Mouse (Mus musculus) urinary bladder, postnatal 4 days (tissue): ENCODE measurements around the gene Ak1.
A peak's percentile ranks its signal among the peaks of the same experiment; 100 is the strongest.

ENCODE experiments used
- DNase-seq, 2 experiments: peaks; one replicate each; pipeline ENCODE4 v3.0.0; 2021 to 2022; ENCODE audit warnings: low spot score in 2 of 2

The Ak1 gene

DNA sequence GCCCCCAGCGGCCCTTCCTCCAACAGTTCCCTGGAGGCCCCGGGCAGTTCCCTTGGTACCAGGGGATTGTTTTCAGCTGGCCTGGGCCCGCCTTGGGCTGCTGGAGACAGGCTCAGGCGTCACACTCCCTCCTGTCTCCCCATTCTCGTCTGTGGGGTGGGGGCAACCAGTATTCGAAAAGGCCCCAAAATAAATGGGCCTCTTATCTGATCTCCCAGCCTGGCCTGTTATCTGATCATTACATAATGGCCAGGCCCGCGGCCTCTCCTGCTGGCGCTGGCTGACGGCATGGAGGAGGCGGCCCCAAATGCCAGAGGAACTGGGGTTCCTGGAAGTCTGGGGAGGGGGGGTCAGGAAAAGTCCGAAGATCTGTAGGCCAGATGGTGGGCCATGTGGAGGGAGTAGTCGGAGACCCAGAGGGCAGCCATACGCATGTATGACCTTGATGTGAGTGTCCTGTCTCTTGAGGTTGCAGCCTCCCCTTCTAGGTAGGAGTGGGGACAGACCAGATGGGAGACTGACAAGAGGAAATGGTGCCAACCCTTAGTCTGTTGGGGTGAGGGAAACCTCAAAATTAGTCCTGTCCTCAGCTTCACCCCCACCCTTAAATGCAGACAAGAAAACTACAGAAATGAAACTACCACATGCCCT lies 33.3 kb downstream of the Ak1 start:
- DNase-seq: no peak

DNA sequence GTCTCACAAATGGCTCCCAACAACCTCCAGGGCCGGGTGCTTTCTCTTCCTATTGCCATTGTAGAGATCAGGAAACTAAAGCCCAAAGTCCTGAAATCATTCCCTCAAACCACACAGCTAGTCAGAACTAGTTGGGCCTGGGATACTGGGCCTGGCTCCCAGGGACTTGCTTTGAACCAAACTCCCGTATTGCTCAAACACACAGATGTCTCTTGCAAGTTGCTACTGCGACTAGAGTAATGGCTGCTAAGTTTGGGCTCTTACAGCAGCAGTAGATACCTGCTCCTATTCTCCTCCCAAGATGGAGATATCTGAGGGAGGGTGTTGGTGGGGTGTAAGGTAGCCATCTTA lies 33.8 kb downstream of the Ak1 start:
- no peak for DNase-seq

DNA sequence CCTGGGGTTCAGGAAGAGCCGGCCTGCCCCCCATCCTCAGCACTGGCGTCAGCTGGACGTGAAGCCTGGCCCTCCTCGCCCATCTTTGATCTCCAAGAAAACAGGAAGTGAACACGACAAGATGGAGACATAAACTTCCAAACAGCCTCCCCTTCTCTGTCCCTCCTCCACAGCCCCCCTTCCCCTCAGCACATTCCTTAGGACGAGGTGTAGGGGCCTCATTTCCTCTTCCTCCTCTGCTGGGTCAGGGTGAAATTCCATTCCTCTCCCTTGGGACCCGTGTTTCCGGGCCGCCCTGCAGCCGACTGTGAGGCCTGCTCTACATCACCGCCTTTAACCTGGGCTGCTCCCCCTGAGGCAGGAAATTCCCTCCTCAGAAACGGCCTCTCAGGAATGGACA lies 34.3 kb downstream of the Ak1 start:
- DNase-seq: no peak

- DNase-seq: no peak
Observed at GRCm38 (mm10) chr2:32658873-32659272, 37.3 kb downstream of the Ak1 start.

DNA sequence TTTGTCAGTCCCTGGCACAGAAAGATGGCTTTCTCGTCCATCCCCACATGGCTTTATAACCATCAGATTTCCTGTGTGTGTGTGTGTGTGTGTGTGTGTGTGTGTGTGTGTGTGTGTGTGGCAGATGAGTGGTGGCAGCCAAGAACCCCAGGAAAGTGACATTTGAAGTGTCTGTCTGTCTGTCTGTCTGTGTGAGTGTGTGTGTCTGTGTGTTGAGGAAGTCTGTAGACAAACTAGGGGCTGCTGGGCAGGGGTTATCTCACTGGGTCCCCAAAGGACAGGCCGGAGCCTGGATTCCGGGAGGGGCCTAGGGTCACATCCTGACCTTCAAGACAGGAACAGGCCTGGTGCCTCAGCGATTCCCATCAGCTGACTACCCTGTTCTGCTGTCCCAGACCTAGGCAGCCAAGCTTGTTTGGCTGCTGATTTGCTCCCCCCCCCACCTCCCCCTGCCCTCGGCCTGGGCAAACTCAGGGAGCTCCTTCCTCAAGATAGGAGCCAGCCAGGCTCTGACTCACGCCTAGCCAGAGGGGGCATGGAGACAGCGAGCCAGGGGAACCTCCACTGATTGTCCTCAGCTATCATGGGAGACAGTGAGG lies 40.0 kb downstream of the Ak1 start:
- DNase-seq: no peak

GRCm38 (mm10) chr2:32662291-32662690 lies 40.7 kb downstream of the Ak1 start:
- DNase-seq: no peak

- no peak for DNase-seq
Observed at GRCm38 (mm10) chr2:32665345-32665744, 43.8 kb downstream of the Ak1 start.

- no peak for DNase-seq
Observed at GRCm38 (mm10) chr2:32665853-32666252, 44.3 kb downstream of the Ak1 start.

DNA sequence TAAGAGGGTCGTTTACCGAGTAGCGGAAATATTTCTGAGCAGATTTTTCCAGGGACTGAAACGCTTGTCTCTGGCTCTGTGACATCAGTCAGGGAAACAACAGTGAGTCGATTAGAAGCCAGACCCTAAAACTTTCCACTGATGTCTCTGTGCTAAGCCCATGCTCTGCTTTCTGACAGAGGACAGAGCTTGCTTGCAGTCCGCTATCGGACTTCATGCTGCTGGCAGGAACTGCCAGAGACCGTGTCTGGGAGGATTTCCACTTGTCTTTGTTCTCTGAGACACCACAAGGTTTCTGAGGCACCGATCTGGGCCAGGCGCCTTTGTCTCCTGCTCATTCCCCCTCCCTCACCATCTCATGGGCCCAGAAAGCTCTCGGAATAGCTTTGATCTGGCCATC lies 46.2 kb downstream of the Ak1 start:
- no peak for DNase-seq

GRCm38 (mm10) chr2:32668176-32668575 lies 46.6 kb downstream of the Ak1 start:
- no peak for DNase-seq

- no peak for DNase-seq
Observed at GRCm38 (mm10) chr2:32669876-32670275, 48.3 kb downstream of the Ak1 start.

DNA sequence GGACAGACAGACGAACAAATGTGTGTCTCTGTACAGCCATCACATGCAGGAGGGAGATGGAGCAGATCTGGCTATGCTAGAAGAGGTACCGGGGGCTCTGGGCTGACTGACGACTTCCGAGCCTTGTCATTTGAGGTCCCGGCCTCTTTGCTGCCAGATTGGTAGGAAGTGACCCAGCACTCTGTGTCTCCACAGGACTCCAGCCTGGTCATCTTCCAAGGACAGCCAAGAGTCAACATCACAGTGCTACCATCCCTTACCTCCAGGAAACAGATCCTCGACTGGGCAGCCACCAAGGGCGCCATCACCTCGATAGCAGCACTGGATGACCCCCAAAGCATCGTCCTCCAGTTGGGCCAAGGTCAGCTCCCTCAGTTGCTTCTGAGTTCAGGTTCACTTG lies 49.6 kb downstream of the Ak1 start:
- no peak for DNase-seq

DNA sequence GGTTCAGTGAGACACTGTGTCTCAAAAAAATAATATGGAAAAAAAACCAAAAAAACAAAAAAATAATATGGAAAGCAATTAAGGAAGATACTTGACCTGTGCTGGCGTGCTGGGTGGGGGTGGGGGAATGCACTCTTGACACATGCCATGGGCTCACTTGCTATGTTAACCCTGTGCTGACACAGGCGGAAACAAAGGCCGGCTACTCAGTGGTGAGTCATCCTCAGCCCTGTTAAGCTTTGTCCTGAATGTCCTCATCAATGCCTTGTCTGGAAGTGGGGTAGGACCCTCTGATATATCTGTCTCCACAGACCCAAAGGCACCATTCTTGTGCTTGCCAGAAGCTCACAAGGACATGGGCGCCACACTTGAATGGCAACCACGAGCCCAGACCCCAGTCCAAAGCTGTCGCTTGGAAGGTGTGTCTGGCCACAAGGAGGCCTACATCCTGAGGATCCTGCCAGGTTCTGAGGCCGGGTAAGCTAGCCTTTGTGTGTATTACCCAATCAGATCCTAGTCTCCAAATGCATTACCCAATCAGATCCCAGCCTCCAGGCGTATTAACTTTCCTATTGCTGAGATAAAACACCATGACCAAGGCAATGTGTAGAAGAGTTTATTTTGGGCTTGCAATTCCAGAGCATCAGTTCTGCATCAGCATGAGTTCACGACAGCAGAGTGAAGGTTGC lies 50.5 kb downstream of the Ak1 start:
- DNase-seq: no peak

DNA sequence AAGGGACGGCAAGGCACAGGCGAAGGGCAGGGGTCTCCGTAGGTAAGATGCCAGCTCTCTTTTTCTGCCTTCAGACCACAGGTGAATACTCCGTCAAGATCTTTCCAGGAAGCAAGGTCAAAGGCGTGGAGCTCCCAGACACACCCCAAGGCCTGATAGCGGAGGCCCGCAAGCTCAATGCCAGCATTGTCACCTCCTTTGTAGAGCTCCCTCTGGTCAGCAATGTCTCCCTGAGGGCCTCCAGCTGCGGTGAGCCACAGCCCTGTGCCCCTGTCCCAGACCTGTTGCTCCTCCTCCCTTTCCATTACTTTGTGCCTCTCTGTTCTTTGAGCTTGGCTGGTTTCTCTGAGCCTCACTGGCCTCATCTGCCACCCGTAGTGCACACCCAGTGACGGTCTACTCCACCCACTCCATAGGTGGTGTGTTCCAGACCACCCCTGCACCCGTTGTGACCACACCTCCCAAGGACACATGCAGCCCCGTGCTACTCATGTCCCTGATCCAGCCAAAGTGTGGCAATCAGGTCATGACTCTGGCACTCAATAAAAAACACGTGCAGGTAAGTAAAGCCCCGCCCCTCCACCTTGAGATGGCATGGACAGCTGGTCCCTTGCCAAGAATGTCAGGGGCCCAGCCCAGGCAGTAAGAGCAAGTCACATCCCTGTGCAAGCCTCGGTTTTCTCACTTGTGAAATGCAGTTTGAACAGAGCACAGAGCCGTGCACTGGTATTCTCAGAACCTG lies 51.8 kb downstream of the Ak1 start:
- DNase-seq: no peak

DNA sequence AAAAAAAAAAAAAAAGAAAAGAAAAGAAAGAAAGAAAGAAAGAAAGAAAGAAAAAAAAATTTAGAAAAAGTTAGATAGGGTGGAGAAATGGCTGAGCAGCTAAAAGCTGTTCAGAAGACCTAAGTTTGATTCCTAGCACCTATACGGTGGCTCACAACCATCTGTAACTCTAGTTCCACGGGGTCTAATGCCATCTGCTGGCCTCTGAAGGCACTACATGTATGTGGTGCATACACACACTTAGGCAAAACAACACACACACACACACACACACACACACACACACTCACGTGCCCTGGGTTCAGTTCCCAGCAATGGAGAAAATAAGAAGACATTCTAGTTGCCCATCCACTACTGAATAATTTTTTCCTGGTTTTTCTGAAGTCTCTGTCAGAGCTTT lies 55.3 kb downstream of the Ak1 start:
- DNase-seq: no peak

DNA sequence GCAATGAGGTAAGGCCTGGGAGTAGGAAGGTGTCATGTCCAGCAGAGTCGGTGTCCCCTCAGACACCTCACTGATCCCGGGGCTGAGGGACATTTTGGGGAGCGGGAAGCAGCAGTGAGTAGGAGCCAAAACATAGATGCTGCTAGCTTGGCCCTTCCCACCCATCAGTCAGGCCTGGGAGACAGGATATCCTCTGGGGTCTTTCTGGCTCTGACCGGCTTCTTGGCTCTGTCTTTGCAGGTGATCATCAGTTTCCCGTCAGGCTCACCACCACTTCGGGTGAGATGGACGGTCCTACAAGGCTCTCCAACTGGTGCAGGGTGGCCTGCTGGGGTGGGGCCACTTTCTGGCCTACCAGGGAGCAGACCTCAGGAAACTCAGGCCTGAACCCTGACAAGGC lies 56.1 kb downstream of the Ak1 start:
- DNase-seq: no peak

DNA sequence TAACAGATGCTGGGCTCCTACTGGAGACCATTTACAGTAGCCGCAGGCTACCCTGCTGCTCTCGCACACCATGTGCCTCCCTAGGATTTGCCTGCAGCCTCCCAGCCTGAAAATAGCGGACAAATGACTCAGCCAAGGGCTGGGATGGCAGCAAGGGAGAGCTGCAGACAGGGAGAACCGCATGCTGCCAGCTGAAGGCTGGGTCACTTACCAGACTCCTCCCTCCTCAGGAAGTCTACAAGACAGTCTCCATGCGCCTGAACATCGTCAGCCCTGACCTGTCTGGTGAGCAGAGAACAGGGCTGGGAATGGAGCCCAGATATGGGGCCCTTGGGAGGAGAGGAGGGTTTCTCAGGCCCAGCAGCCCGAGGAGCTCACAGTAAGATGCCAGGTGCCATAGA lies 58.5 kb downstream of the Ak1 start:
- DNase-seq: peak in 1 of 2 experiments; percentile 74

DNA sequence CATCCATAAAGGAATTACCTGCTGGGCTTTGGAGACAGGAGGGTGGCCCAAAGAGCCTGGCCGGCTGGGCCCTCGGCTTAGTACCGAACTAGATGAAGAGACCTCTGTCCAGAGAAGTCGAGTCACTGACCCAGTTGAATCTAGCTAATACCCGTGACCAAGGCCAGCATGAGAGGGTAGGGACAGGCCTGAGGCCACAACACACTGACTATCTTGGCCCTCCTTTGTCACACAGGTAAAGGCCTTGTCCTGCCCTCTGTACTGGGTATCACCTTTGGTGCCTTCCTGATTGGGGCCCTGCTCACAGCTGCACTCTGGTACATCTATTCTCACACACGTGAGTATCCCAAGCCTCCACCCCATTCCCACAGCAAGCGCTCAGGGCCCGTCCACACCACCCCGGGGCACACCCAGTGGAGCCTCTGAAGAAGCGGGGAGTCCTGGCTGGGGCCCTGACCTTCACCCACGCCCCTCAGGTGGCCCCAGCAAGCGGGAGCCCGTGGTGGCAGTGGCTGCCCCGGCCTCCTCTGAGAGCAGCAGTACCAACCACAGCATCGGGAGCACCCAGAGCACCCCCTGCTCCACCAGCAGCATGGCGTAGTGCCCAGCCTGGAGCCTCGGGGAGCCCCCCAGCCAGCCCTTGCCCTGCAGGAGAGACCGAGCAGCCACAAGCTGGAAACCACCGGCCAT lies 59.5 kb downstream of the Ak1 start:
- DNase-seq: no peak

- DNase-seq: no peak
Observed at GRCm38 (mm10) chr2:32681754-32682153, 60.2 kb downstream of the Ak1 start.

GRCm38 (mm10) chr2:32682721-32683417 lies 61.3 kb downstream of the Ak1 start:
- DNase-seq: peak in 1 of 2 experiments; percentile 62

GRCm38 (mm10) chr2:32683701-32684100 lies 62.1 kb downstream of the Ak1 start:
- DNase-seq: no peak
